Mouse (Mus musculus) bone marrow macrophage, adult 2 months (primary cell): ENCODE results near the gene Aph1a.

Source experiments
- CTCF ChIP-seq: IDR thresholded peaks from 2 replicates; pipeline ENCODE4 v1.5.1; 2012; ENCODE audit warnings: low read depth, mild to moderate bottlenecking, low read length, moderate library complexity
- POLR2A ChIP-seq: IDR thresholded peaks from 2 replicates; pipeline ENCODE4 v1.6.1; 2012; ENCODE audit warnings: mild to moderate bottlenecking, low read depth, low read length, borderline replicate concordance

GRCm38 (mm10) chr3:95925087-95925486, 31.3 kb downstream of the Aph1a start:
- TF ChIP-seq CTCF (no peak), POLR2A (no peak)
